Mouse (Mus musculus): ENCODE data around the gene Sbp. TPM values are rescaled to one million over a fixed set of nuclear protein-coding genes. Genes with fewer than 3 reads are reported as not detected.
"Not testable (repeated sequence)": the region's sequence is repeated elsewhere in the genome, so short reads cannot be mapped to it uniquely, and the experiment has no call there.

The Sbp gene
- not detected in 2 replicates for polyA plus RNA-seq (2015; fragmentation: Nextera tagmentation; extraction: Ambion mirVana)

- H3K27ac ChIP-seq (ENCODE audit: low read length): no peak within 1 kb of the TSS
- H3K4me3 ChIP-seq (ENCODE audit: low read length): no peak within 1 kb of the TSS
- no peaks in the 10 kb centered on the region for H3K9me3 ChIP-seq (ENCODE audit: low read length)
- no peak for ATAC-seq (ENCODE audit: low FRiP score, low TSS enrichment)
- no peaks in the 10 kb centered on the region for H3K27me3 ChIP-seq (ENCODE audit: insufficient read depth, low read length)
- H3K4me1 ChIP-seq (ENCODE audit: insufficient read depth, low read length): no peaks in the 10 kb centered on the region
- no peaks in the 10 kb centered on the region for H3K36me3 ChIP-seq (ENCODE audit: insufficient read depth, low read length)
- no peak within 1 kb of the TSS for H3K4me2 ChIP-seq (replicated peaks; ENCODE audit: low read depth, low read length)
- no peak within 1 kb of the TSS for H3K9ac ChIP-seq (replicated peaks; ENCODE audit: low read length)
These were observed at the start of gene Sbp for GRCm38 (mm10) chr17:23941372-23941771. Sbp (plus strand) TSS chr17:23941672.

- not testable (repeated sequence) for H3K4me3 ChIP-seq (ENCODE audit: low read length); H3K9ac ChIP-seq (replicated peaks; ENCODE audit: low read length); H3K27me3 ChIP-seq (ENCODE audit: insufficient read depth, low read length); H3K27ac ChIP-seq (ENCODE audit: low read length); H3K9me3 ChIP-seq (ENCODE audit: low read length); H3K36me3 ChIP-seq (ENCODE audit: insufficient read depth, low read length); ATAC-seq (ENCODE audit: low FRiP score, low TSS enrichment); H3K4me2 ChIP-seq (replicated peaks; ENCODE audit: low read depth, low read length); H3K4me1 ChIP-seq (ENCODE audit: insufficient read depth, low read length)
- 68% methylated on average over 4 of the region's 4 CpGs for WGBS
These were observed 24.3 kb upstream of the Sbp start, which contains the start of gene Dcpp3 for GRCm38 (mm10) chr17:23917158-23917557. Dcpp3 (plus strand) TSS chr17:23917458.

- Histone ChIP-seq H3K36me3 (ENCODE audit: insufficient read depth, low read length) (no peaks in the 10 kb centered on the region), H3K4me1 (ENCODE audit: insufficient read depth, low read length) (peaks cover 7% of the 10 kb centered on the region), H3K4me3 (ENCODE audit: low read length) (peak overlapping the region; percentile 53), H3K9me3 (ENCODE audit: low read length) (no peaks in the 10 kb centered on the region), H3K9ac (replicated peaks; ENCODE audit: low read length) (peak overlapping the region; percentile 77), H3K27me3 (ENCODE audit: insufficient read depth, low read length) (no peaks in the 10 kb centered on the region), H3K27ac (ENCODE audit: low read length) (peak overlapping the region; percentile 91), H3K4me2 (replicated peaks; ENCODE audit: low read depth, low read length) (peak overlapping the region; percentile 67)
- WGBS: 0% methylated on average over 29 of the region's 29 CpGs
- peak; percentile 99 for ATAC-seq (ENCODE audit: low FRiP score, low TSS enrichment)
These were observed 16.9 kb upstream of the Sbp start for GRCm38 (mm10) chr17:23924531-23925007.

GRCm38 (mm10) chr17:23925090-23925493 is 16.4 kb upstream of the Sbp start:
- Histone ChIP-seq H3K27me3 (ENCODE audit: insufficient read depth, low read length) (no peaks in the 10 kb centered on the region), H3K9me3 (ENCODE audit: low read length) (no peaks in the 10 kb centered on the region), H3K4me3 (ENCODE audit: low read length) (peak overlapping the region; percentile 53), H3K27ac (ENCODE audit: low read length) (peak overlapping the region; percentile 91), H3K4me2 (replicated peaks; ENCODE audit: low read depth, low read length) (peak overlapping the region; percentile 67), H3K36me3 (ENCODE audit: insufficient read depth, low read length) (no peaks in the 10 kb centered on the region), H3K4me1 (ENCODE audit: insufficient read depth, low read length) (peaks cover 7% of the 10 kb centered on the region), H3K9ac (replicated peaks; ENCODE audit: low read length) (peak overlapping the region; percentile 77)
- ATAC-seq (ENCODE audit: low FRiP score, low TSS enrichment): peak; percentile 85
- 0% methylated on average over 14 of the region's 14 CpGs for WGBS

GRCm38 (mm10) chr17:23931157-23931556 is 10.3 kb upstream of the Sbp start:
- Histone ChIP-seq H3K4me2 (replicated peaks; ENCODE audit: low read depth, low read length) (no peak overlapping the region), H3K36me3 (ENCODE audit: insufficient read depth, low read length) (no peaks in the 10 kb centered on the region), H3K27me3 (ENCODE audit: insufficient read depth, low read length) (no peaks in the 10 kb centered on the region), H3K9ac (replicated peaks; ENCODE audit: low read length) (no peak overlapping the region), H3K4me1 (ENCODE audit: insufficient read depth, low read length) (no peaks in the 10 kb centered on the region), H3K27ac (ENCODE audit: low read length) (no peak overlapping the region), H3K4me3 (ENCODE audit: low read length) (no peak overlapping the region), H3K9me3 (ENCODE audit: low read length) (no peaks in the 10 kb centered on the region)
- WGBS: 74% methylated on average over 5 of the region's 5 CpGs
- no peak for ATAC-seq (ENCODE audit: low FRiP score, low TSS enrichment)

- H3K27me3 ChIP-seq (ENCODE audit: insufficient read depth, low read length); H3K4me1 ChIP-seq (ENCODE audit: insufficient read depth, low read length); H3K9me3 ChIP-seq (ENCODE audit: low read length); ATAC-seq (ENCODE audit: low FRiP score, low TSS enrichment); H3K27ac ChIP-seq (ENCODE audit: low read length); H3K4me3 ChIP-seq (ENCODE audit: low read length); H3K9ac ChIP-seq (replicated peaks; ENCODE audit: low read length); H3K36me3 ChIP-seq (ENCODE audit: insufficient read depth, low read length); H3K4me2 ChIP-seq (replicated peaks; ENCODE audit: low read depth, low read length): not testable (repeated sequence)
- WGBS: 86% methylated on average over 4 of the region's 4 CpGs
These were observed 6.0 kb downstream of the Sbp start for GRCm38 (mm10) chr17:23947486-23947885.

GRCm38 (mm10) chr17:23949068-23949467 is 7.6 kb downstream of the Sbp start:
- Histone ChIP-seq H3K27me3 (ENCODE audit: insufficient read depth, low read length) (no peaks in the 10 kb centered on the region), H3K9me3 (ENCODE audit: low read length) (no peaks in the 10 kb centered on the region), H3K36me3 (ENCODE audit: insufficient read depth, low read length) (no peaks in the 10 kb centered on the region), H3K4me2 (replicated peaks; ENCODE audit: low read depth, low read length) (no peak overlapping the region), H3K4me3 (ENCODE audit: low read length) (no peak overlapping the region), H3K4me1 (ENCODE audit: insufficient read depth, low read length) (no peaks in the 10 kb centered on the region), H3K9ac (replicated peaks; ENCODE audit: low read length) (no peak overlapping the region), H3K27ac (ENCODE audit: low read length) (no peak overlapping the region)
- 68% methylated on average over 2 of the region's 2 CpGs for WGBS
- ATAC-seq (ENCODE audit: low FRiP score, low TSS enrichment): no peak

GRCm38 (mm10) chr17:23950828-23951227 is 9.4 kb downstream of the Sbp start:
- WGBS: 76% methylated on average over 4 of the region's 4 CpGs
- not testable (repeated sequence) for H3K9ac ChIP-seq (replicated peaks; ENCODE audit: low read length); H3K4me1 ChIP-seq (ENCODE audit: insufficient read depth, low read length); H3K36me3 ChIP-seq (ENCODE audit: insufficient read depth, low read length); H3K4me2 ChIP-seq (replicated peaks; ENCODE audit: low read depth, low read length); H3K27me3 ChIP-seq (ENCODE audit: insufficient read depth, low read length); ATAC-seq (ENCODE audit: low FRiP score, low TSS enrichment); H3K4me3 ChIP-seq (ENCODE audit: low read length); H3K9me3 ChIP-seq (ENCODE audit: low read length); H3K27ac ChIP-seq (ENCODE audit: low read length)

GRCm38 (mm10) chr17:23955174-23955573 is 13.7 kb downstream of the Sbp start, which contains the start of gene Sbpl:
Sbpl (minus strand) TSS chr17:23955274.
- H3K9me3 ChIP-seq (ENCODE audit: low read length): no peaks in the 10 kb centered on the region

GRCm38 (mm10) chr17:23960084-23960738 is 18.7 kb downstream of the Sbp start:
- WGBS: 41% methylated on average over 3 of the region's 3 CpGs
- ATAC-seq (ENCODE audit: low FRiP score, low TSS enrichment): peak; percentile 92
- H3K4me3 ChIP-seq (ENCODE audit: low read length): no peak overlapping the region
- no peaks in the 10 kb centered on the region for H3K36me3 ChIP-seq (ENCODE audit: insufficient read depth, low read length)
- H3K9ac ChIP-seq (replicated peaks; ENCODE audit: low read length): peak overlapping the region; percentile 58
- H3K27me3 ChIP-seq (ENCODE audit: insufficient read depth, low read length): no peaks in the 10 kb centered on the region
- no peaks in the 10 kb centered on the region for H3K9me3 ChIP-seq (ENCODE audit: low read length)
- no peak overlapping the region for H3K27ac ChIP-seq (ENCODE audit: low read length)
- H3K4me1 ChIP-seq (ENCODE audit: insufficient read depth, low read length): 0 out of 2 replicates have a peak, but pooled peaks cover 3% of the 10 kb centered on the region
- H3K4me2 ChIP-seq (replicated peaks; ENCODE audit: low read depth, low read length): no peak overlapping the region

More at GRCm38 (mm10) chr17:23955174-23955573, 13.7 kb downstream of the Sbp start, which contains the start of gene Sbpl:
- ATAC-seq (ENCODE audit: low FRiP score, low TSS enrichment): no peak
- no peak within 1 kb of the TSS for H3K4me2 ChIP-seq (replicated peaks; ENCODE audit: low read depth, low read length)
- H3K4me1 ChIP-seq (ENCODE audit: insufficient read depth, low read length): 0 out of 2 replicates have a peak, but pooled peaks cover 2% of the 10 kb centered on the region
- H3K27ac ChIP-seq (ENCODE audit: low read length): no peak within 1 kb of the TSS
- no peak within 1 kb of the TSS for H3K9ac ChIP-seq (replicated peaks; ENCODE audit: low read length)
- WGBS: 82% methylated on average over 5 of the region's 5 CpGs
- H3K27me3 ChIP-seq (ENCODE audit: insufficient read depth, low read length): no peaks in the 10 kb centered on the region
- no peak within 1 kb of the TSS for H3K4me3 ChIP-seq (ENCODE audit: low read length)
- H3K36me3 ChIP-seq (ENCODE audit: insufficient read depth, low read length): no peaks in the 10 kb centered on the region

Measured in kidney, embryonic 16.5 days (tissue).